Mouse (Mus musculus): Measurements from ENCODE around the gene Rnf26.
"Not testable (repeated sequence)": the region's sequence is repeated elsewhere in the genome, so short reads cannot be mapped to it uniquely, and the experiment has no call there.

Gene Rnf26

GRCm38 (mm10) chr9:44125546-44126428 is 12.5 kb upstream of the Rnf26 start:
- peak; percentile 72 to 90 for DNase-seq (ENCODE audit: low spot score in 2 of 2)

- DNase-seq (ENCODE audit: low spot score in 2 of 2) = no peak
These were observed 11.7 kb upstream of the Rnf26 start for GRCm38 (mm10) chr9:44125026-44125425.

GRCm38 (mm10) chr9:44124317-44124716 is 11.0 kb upstream of the Rnf26 start:
- no peak for DNase-seq (ENCODE audit: low spot score in 2 of 2)

- no peak for DNase-seq (ENCODE audit: low spot score in 2 of 2)
These were observed 6.7 kb upstream of the Rnf26 start for GRCm38 (mm10) chr9:44119948-44120465.

- DNase-seq (ENCODE audit: low spot score in 2 of 2) = no peak
These were observed 5.7 kb upstream of the Rnf26 start for GRCm38 (mm10) chr9:44119011-44119410.

- DNase-seq (ENCODE audit: low spot score in 2 of 2) = no peak
These were observed 2.9 kb upstream of the Rnf26 start for GRCm38 (mm10) chr9:44116182-44116581.

GRCm38 (mm10) chr9:44115599-44115998 is 2.3 kb upstream of the Rnf26 start:
- DNase-seq (ENCODE audit: low spot score in 2 of 2) = no peak

GRCm38 (mm10) chr9:44114453-44114852 is 1.1 kb upstream of the Rnf26 start:
- DNase-seq (ENCODE audit: low spot score in 2 of 2) = no peak

- not testable (repeated sequence) for DNase-seq (ENCODE audit: low spot score in 2 of 2)
These were observed 1.4 kb downstream of the Rnf26 start for GRCm38 (mm10) chr9:44111909-44112308.

- peak; percentile 70 to 79 for DNase-seq (ENCODE audit: low spot score in 2 of 2)
These were observed 3.8 kb downstream of the Rnf26 start for GRCm38 (mm10) chr9:44109360-44110095.

GRCm38 (mm10) chr9:44108269-44109055 is 4.9 kb downstream of the Rnf26 start:
- no peak for DNase-seq (ENCODE audit: low spot score in 2 of 2)

- no peak for DNase-seq (ENCODE audit: low spot score in 2 of 2)
These were observed 5.6 kb downstream of the Rnf26 start for GRCm38 (mm10) chr9:44107557-44108179.

GRCm38 (mm10) chr9:44107110-44107509 is 6.2 kb downstream of the Rnf26 start, which contains the start of gene C1qtnf5:
Gene C1qtnf5, plus strand, starts transcription at chr9:44107245.
- peak; percentile 69 to 79 for DNase-seq (ENCODE audit: low spot score in 2 of 2)

- DNase-seq (ENCODE audit: low spot score in 2 of 2) = no peak
These were observed 6.7 kb downstream of the Rnf26 start for GRCm38 (mm10) chr9:44106596-44106995.

- no peak for DNase-seq (ENCODE audit: low spot score in 2 of 2)
These were observed 7.1 kb downstream of the Rnf26 start for GRCm38 (mm10) chr9:44106182-44106581.

GRCm38 (mm10) chr9:44105781-44106180 is 7.5 kb downstream of the Rnf26 start:
- DNase-seq (ENCODE audit: low spot score in 2 of 2) = no peak

- no peak for DNase-seq (ENCODE audit: low spot score in 2 of 2)
These were observed 8.4 kb downstream of the Rnf26 start for GRCm38 (mm10) chr9:44104881-44105280.

- DNase-seq (ENCODE audit: low spot score in 2 of 2) = no peak
These were observed 11.8 kb downstream of the Rnf26 start, which contains the start of gene Mfrp for GRCm38 (mm10) chr9:44101490-44101889. Gene Mfrp, plus strand, starts transcription at chr9:44101729.

GRCm38 (mm10) chr9:44096536-44096935 is 16.8 kb downstream of the Rnf26 start:
- no peak for DNase-seq (ENCODE audit: low spot score in 2 of 2)

- DNase-seq (ENCODE audit: low spot score in 2 of 2) = no peak
These were observed 17.5 kb downstream of the Rnf26 start for GRCm38 (mm10) chr9:44095781-44096180.

- no peak for DNase-seq (ENCODE audit: low spot score in 2 of 2)
These were observed 18.6 kb downstream of the Rnf26 start for GRCm38 (mm10) chr9:44094737-44095136.

Data from frontal cortex, postnatal 14 days (tissue).